Mouse (Mus musculus) lung, postnatal 14 days (tissue): ENCODE results near the gene Medag.

Experiments
- DNase-seq: peaks from one replicate; pipeline ENCODE4 v3.0.0; 2021

The Medag gene

DNA sequence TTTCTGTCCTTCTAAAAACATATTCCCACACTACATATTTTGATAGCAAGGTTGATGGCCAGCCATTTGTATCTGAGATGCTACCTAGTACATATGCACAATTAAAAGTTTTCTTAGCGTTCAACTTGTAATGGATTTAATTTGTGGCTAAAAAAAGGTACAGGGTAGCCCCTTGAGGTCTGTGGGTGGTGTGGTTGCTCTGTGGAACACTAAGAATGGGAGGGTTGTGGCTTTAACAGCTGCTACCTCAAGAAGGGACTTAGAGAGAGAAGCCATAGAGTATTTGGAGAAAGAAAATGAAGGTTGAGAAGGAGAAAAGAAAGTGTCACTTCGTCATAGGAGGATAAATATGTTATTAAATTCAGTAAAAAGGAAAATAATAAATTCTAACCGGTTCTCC lies 19.4 kb downstream of the Medag start:
- DNase-seq: no peak

DNA sequence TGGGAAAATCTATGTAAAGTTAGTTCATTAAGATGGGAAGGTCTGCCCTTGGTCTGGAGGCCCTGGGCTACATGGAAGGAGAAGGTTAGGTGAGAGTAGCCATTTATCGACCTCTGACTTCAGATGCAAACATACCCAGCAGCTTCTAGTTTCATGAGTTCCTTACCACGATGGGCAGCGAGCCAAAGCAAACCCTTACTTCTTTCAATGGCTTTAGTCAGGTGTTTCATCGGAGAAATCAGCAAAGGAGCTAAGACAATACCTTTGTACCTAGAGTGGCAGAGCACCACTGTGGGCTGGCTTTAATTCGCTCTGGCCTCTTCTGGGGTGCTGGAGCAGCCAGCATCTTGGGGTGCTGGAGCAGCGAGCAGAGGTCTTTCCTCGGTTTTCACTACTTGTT lies 22.1 kb downstream of the Medag start:
- peak; percentile 67 for DNase-seq

DNA sequence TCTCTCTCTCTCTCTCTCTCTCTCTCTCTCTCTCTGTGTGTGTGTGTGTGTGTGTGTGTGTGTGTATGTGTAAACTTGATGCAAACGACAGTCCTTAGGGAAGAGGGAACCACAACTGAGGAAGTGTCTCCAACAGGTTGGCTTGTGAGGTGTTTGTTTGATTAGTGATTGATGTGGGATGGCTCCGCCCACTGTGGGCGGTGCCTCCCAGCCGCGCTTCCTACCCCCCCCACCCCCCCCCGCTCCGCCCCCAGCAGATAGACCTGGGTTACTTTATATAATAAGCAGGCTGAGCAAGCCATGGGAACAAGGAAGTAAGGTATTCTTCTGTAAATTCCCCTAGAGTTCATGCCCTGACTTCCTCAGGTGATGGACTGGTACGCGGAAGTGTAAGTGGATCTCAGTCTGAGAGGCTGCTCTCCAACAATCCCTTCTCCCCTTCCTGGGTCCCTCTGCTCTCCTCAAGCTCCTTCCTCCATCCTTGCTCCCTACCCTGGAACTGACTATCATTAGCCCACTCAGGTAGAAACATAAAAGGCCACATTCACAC lies 22.7 kb downstream of the Medag start:
- DNase-seq: no peak

DNA sequence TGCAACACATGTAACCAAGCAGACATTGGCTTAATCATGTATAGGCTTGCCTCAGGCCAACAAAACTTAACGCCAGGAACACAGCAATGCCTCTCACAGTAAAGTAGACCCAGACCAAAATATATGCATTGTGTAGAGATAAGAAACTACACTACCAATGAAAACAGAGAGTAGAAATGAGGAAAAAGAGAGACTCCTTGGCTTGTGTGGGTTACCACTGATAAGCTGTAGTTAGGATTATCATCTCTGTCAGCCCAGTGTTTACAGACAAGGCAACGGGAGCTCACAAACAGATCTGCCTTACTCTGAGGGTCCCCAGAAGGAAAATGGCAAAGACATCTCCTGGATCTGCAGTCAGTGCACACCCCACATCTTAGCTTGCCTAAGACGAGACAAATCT lies 25.0 kb downstream of the Medag start:
- no peak for DNase-seq

DNA sequence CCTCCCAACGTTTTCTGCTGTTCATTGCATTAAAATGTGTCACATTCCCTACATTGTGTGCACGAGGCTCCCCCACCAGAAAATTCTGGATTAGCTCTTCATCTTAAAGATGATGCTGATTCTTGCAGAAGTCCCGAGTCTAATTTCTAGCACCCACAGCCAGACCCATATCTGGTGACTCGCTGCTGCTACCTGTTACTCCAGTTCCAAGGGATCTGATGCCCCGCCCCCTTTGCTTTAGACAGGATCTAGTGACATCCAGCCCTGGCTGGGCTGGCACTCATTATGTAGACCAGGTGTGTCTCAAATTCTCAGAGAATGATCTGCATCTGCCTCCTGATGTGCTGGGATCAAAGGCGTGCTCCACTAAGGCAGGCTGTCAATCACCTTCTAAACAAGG lies 25.6 kb downstream of the Medag start:
- no peak for DNase-seq

DNA sequence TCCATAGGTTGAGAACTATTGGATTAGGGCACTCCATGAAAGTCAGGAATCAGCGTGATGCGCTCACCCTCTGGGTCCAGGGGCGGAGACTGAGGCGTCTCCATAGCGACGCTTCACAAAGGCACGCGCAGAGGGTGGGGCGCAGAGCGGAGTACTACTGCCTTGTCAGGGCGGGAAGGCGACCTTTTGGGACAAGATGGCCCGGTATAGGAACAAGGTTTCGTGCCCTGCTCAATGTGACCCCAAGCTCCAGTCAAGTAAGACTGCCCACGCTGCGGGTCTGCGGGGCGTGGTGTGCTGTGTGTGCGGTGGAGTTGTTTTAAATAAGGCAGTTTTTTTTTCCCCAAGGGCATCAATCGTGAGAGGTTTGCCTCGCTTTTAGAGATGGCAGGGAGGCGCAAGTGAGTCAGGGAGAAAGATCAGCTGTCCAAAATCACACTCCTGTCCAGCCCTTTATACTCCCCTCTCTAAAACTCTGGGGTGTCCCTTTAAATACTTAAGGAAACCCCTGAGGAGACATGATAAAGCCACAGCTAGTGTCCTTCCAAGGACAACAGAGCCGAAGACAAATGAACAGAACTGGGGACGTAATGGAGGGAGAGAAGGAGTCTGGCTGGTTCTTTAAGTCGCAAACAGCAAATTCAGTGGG lies 28.1 kb downstream of the Medag start, which contains the start of gene Tex26:
TSS of gene Tex26 (plus strand) at position 130 of the 649 bp plus-strand sequence.
- peak; percentile 66 for DNase-seq

DNA sequence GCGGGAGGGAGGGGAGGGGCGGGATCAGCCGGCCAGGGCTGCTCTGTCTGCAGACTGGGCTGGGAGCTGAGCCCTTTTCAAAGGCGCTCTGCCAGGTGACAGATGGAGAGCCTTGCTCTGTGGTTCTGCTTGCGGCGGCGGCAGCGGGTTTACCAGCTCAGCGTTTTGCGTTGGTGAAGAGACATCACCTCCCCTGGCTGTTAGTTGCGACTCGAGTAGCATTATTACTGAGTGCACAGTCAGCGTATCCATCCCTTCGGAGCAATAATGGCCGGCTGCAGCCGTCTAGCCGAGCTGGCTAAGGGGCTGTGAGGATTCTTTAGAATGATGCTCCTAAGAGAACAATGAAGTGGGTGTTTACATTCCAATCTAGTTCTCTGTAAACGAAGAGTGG lies 28.6 kb downstream of the Medag start:
- peak; percentile 60 for DNase-seq

DNA sequence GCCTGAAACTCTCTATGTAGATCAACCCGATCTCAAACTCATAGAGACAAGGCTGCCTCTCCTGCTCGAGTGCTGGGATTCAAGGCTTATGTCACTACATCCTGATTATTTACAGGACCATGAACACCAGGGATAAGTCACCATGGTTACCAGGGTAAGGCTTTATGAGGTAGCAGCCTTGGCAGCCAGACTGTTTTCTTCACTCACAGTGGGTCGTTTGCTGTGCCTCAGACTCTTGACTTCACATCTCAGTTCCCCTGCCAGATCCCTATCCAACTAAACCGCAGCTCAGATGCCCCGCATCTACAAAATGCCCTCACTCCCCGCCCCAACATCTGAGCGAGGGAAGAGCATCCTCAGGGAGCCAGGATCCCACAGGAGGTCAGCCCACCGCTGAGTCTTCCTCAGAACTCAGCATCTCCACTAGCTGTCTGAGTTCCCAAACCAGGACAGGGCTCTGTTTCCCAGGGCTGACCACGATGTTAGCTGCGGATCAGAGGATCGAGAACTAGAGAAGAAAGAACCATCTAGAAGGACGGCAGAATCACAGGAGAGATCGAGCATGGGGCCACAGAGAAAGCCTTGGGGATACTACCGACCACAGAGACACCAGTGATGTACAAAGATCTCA lies 30.2 kb downstream of the Medag start:
- no peak for DNase-seq

DNA sequence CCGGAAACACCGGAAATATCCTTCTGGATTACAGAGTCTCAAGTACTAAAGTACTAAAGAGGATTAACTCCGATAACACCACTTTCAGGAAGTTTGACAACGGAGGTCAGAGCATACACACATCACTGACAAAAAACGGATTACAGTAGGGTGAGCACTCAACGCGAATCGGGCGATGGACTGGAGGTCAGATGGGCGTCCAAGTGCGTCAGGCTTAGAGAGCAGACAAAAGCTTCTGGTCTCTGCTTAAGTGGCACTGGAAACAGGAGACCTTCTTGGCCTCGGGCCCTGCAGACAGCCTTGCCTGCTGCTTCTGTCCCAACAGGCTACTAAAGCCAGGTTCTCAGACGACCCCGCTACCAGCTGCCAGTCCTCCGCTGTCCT lies 30.7 kb downstream of the Medag start:
- no peak for DNase-seq

DNA sequence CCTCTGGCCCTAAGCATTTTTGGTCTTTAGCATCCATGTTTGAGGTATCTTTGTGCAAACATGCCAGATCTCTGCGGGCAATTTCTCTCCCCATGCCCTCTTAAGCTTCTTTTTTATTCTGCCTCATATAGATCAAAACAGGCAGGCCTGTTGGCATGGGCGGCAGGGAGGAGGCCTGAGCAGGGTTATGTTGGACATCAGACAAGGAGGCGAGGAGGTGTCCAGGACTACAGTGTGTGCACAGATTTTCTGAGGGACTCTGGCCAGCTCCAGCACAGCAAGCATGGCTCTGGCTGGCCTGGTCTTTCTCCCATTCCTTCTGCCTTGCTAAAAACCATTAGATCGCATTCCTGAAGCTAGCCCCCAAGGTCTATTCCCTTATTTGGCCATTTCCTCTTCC lies 32.9 kb downstream of the Medag start:
- no peak for DNase-seq

DNA sequence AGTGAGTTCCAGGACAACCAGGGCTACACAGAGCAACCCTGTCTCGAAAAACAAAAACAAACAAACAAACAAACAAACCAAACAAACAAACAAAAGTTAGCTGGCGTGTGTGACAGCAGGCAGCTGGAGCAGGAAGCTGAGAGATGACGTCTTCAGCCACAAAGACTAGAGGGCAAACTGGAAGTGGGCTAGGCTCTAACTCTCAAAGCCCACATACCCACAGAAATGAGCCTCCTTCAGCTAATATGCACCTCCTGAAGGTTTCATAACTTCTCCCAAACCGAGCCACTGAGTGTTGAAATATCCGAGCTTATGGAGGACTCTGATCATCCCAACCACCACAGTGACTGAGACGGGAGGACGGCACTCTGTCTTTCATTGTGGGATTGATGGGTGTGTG lies 34.9 kb downstream of the Medag start:
- no peak for DNase-seq

DNA sequence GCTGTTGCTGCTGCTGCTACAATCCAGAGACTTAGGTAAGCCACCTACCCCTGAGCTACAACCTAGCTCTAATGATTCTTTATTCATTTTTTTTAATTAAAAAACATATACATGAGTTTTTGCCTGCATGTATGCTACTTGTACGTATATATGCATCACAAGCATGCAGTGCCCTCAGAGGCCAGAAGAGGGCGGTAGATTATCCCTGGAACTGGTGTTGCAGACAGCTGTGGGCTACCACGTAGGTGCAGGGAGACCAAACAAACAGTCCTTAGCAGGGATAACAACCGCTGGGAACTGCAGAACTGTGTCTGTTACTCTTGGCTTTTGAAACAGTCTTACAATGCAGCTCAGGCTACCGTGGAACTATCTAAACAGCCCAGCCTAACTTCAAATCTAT lies 36.2 kb downstream of the Medag start:
- DNase-seq: no peak

DNA sequence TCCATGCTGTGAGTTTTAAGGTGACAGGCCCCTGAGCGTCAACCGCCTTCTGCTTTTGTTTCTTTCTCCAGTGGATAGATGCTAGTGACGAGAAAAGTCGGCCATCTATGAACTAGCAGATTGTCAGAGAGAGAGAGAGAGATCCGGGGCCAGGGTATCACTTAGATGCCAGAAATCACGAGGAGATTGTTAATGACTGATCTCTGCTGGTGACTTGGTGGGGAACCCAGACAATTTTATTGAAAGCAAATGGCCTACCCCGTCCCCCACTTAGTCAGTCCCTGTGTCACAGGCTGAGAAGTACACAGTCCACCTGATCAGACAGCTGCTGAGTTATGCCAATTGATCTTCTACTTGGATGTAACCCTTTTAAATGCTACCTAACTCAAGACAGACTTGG lies 37.9 kb downstream of the Medag start:
- DNase-seq: no peak

DNA sequence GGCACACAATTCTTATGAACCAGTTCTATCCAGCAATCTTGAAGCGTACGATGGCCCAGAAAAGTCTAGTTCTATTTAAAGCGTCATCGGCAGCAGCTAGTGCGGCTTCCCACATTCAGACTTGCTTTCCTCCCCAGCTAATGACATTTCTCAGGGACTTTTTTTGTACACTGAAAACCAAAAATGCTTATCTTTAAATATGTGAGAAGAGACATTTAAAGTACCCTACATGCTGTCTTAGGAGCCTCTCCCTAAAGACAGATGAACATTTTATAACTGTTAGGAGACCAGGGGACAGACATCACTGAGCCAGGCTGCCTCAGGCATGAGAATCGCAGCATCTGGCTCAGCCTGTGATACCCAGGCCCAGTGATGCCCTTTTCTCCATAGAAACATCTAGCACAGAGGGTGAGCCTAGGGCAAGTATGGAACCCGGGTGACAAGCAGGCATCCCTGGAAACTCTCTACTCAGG lies 39.7 kb downstream of the Medag start:
- no peak for DNase-seq

DNA sequence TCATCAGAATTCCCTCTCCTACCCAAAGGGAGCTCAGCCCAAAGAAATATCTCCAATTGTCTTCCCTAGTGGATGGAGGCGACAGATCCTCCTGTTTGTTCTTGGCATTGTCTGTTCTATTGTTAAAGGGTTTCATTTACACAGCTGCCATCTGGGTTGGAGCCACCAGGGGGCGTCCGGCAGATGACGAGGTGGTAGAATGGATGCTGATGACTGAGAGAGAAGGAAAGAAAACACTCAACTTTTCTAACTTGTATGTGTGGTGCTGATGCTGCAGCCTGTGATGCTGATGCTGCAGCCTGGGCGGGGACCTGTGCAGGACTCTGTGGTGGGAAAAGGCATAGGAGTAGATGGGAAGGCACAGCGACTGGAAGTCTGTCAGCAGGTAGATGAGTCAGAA lies 42.7 kb downstream of the Medag start:
- DNase-seq: peak; percentile 84

DNA sequence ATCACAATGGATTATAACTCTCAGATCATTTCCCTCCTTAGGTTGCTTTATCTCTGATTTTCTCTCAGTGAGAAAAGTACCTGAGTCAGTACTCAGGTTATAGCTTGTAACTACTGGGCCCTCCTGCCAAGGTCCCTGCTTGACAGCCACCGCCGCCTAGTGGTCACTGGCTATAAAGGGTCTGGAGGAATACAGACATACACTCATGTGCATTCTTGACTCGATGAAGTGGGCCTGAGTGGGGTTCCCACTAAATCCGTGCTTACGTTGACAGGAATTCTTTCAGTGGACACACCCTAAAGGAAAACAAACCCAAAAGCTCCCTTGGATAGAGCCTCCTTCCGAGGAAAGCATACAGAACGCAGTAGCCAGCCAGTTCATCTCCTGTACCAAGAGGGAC lies 45.0 kb downstream of the Medag start:
- peak; percentile 38 for DNase-seq

DNA sequence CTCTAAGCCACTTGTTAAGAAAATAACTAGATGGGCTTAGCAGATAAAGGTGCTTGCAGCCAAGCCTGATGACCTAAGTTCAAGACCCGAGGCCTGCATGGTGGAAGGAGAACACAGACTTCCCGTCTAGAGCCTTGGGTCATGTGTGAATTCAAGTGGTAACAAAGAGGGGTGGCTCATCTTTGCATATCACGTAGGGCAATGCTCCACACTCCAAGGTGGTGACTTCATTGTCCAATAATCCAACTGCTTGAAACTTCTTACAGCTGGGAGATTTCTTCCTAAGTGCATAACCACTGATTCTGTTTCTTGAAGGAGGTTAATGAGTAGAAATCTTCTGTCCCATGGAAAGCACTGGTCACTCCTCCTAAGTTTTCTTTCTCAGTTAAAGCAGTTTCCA lies 50.5 kb downstream of the Medag start:
- no peak for DNase-seq

DNA sequence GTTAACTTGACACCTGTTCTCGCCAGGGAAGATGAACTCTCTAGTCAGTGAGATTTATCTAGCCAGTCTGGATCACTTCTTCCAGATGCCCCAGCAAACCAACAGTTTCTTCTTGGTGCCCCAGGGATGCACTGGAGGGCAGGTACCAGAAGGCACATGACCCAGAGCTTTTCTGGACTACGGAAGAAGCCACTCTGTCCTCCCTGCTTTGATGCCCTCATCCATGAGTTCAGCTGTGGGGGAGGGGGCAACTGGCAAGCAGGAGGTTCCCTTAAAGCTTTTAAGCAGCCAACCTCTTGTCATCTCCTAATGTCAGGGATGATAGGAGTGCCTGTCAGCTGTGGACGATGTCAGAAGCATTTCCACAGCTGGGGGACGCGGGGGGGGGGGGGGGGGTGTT lies 53.8 kb downstream of the Medag start:
- no peak for DNase-seq

DNA sequence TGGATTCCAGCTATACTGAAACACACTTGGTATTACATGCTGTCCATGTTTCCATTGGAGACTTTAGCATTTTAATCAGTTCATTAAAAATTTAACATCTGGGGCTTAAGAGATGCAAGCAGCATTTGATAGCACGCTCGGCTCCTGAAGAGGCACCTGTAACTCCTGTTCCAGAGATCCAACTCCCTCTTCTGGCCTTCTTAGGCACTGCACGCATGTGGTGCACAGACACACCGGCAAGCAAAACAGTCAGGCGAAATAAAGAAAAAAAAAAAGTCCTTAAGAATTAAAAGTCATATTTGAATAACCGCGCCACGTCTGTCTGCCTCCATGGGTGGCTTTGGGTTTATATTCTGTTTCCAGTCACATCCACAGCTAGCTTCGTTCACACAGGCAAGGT lies 62.6 kb downstream of the Medag start:
- no peak for DNase-seq

DNA sequence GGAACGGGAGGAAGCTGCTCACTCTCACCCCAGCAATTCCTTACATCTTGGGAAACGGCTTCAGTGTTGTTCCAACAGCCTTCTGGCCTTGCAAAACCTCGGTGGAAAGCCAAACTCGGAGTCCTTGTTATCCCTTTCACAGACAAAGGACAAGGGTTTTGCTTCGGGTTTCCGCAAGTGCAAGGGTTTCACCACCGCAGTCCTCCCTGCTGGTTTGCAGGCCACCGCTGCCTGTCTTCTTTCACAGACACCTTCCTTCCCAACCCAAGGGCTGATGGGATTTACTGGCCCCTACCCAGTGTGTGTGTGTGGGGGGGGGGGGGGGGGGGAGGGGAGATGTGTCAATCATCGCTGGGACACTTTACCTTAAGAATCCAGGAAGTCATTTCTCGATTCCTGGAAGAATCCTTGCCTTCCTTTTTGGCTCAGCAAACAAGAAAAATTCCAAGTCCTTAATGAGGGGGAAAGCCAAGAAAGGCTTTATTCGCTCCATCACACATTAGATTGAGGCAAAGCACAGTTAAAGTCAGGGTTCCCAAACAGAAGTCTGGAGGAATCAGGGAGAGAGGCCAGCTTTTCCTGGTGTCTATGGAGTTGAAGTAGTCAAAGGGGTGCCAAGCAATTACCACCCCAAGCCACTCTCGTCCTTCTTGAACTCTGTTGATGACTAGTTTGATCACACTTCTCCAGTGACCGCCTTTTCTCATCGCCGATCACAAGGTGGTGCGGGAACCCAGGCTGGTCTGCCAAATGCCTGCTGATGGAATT lies 63.3 kb downstream of the Medag start:
- peak; percentile 34 for DNase-seq
